Mouse (Mus musculus) thymus, adult 2 months (tissue): Measurements from ENCODE around the gene Sstr4.

ENCODE experiments used
- CTCF ChIP-seq: fragments of 200-500 bp; IDR thresholded peaks from 2 replicates; pipeline ENCODE4 v1.5.1; 2012; ENCODE audit warnings: mild to moderate bottlenecking, control low read depth, low read length, moderate library complexity, borderline replicate concordance; ENCODE audit not compliant: control insufficient read depth, poor library complexity, insufficient read depth; ENCODE audit errors: extremely low read depth
- POLR2A ChIP-seq: fragments of 200-500 bp; IDR thresholded peaks from 2 replicates; pipeline ENCODE4 v1.6.1; 2012; ENCODE audit warnings: mild to moderate bottlenecking, low read length, control low read depth, moderate library complexity; ENCODE audit not compliant: control insufficient read depth, poor library complexity, insufficient read depth; ENCODE audit errors: extremely low read depth

- TF ChIP-seq POLR2A, result no peak
- TF ChIP-seq CTCF, result no peak
Measured at GRCm38 (mm10) chr2:148393846-148394245, 1.3 kb upstream of the Sstr4 start.
